Mouse (Mus musculus) embryo, embryonic 9.5 days (tissue): Measurements from ENCODE around the gene Aph1a.
A peak's percentile ranks its signal among the peaks of the same experiment; 100 is the strongest.
"Not testable (repeated sequence)": the region's sequence is repeated elsewhere in the genome, so short reads cannot be mapped to it uniquely, and the experiment has no call there.

Source experiments
- DNase-seq: peaks from one replicate; pipeline ENCODE4 v3.0.0-alpha.2; 2017; ENCODE audit errors: extremely low spot score

The Aph1a gene

GRCm38 (mm10) chr3:95916760-95917159, 23.0 kb downstream of the Aph1a start:
- no peak for DNase-seq

DNA sequence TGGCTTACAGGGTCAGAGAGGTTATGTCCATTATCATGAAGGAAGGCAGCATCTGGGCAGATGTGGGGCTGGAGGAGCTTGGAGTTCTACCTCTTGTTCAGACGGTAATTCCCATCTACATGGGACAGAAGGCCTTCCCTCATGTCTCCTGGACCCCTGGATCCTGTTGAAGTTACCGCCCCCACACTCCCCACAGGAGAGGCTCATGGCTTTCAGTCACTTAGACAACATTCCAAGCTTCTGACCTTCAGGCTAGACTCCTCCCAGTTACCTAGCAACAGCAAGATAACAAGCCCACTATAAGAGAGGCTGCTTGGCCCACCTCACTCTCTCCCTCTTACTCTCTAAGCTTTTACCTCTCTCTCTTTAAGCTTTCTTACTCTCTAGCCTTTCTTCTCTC, 26.8 kb downstream of the Aph1a start:
- not testable (repeated sequence) for DNase-seq

- not testable (repeated sequence) for DNase-seq
These were observed 29.7 kb downstream of the Aph1a start for GRCm38 (mm10) chr3:95923429-95923828.

GRCm38 (mm10) chr3:95924185-95924584, 30.4 kb downstream of the Aph1a start:
- no peak for DNase-seq

- DNase-seq, result no peak
These were observed 31.3 kb downstream of the Aph1a start for GRCm38 (mm10) chr3:95925087-95925486.

- DNase-seq, result no peak
These were observed 34.5 kb downstream of the Aph1a start for GRCm38 (mm10) chr3:95928261-95928657.

GRCm38 (mm10) chr3:95928658-95929503, 35.1 kb downstream of the Aph1a start, which contains the start of gene Anp32e:
TSS of gene Anp32e (plus strand) at chr3:95929246.
- DNase-seq, result peak; percentile 98

DNA sequence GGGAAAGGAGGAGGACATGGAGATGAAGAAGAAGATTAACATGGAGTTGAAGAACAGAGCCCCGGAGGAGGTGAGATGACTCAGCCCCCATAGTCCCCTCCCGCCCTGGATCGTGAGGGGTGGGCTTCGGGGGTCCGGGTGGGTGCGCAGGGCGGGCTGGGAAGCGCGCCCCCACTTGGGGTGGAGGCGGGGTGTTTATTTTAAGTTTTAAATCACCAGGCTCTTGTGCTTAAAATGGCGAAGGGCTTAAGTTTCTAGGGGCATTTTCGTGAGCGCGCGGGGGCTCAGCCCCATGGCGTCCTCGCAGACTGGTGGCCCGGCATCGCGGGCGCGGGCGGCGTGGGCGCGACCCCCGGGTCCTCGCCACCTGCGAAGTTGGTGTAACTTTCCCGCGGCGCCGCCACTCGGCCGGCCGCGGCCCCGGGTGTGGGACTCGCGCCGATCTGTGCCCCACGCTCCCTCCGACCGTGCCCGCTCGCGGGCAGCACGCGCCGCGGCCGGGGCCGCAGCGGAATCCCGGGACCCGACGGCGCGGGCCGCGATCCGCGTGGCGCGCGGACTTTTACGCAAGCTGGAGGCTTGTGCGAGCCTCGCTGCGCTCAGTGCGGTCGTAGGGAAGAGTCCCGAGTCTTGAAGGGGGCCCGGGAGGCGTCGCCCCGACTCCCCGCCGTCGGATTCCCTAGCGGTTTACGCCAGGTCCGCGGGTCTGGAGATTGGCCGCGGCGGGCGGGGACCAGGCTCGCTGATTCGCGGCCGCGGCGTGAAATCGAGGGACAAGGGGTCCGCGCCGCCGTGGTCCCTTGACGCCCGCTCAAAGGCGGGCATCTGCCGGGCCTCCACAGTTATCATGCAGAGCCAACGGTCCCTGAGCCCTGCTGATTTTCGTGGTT, 36.1 kb downstream of the Aph1a start:
- DNase-seq, result peak; percentile 62

GRCm38 (mm10) chr3:95930471-95930789, 36.7 kb downstream of the Aph1a start:
- peak; percentile 39 for DNase-seq

DNA sequence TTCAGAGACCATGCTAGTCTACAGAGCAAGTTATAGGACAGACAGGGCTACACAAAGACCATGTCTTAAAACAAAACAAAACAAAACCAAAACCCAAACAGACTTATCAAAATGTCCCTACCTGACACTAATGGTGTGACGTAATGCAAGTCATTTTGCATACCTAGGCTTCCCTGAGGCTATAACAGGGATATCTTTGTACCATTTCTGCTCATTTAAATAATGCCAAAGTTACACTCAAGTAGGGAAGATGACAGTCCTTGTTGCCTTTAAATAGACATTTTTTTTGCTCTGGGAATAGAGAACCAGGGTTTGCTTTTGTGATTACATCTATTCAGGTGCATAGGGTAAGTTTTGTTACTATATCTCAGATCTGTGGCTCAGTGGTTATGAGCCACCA, 37.7 kb downstream of the Aph1a start:
- no peak for DNase-seq

GRCm38 (mm10) chr3:95932157-95932556, 38.4 kb downstream of the Aph1a start:
- no peak for DNase-seq

- no peak for DNase-seq
These were observed 38.8 kb downstream of the Aph1a start for GRCm38 (mm10) chr3:95932566-95932965.

GRCm38 (mm10) chr3:95933111-95933750, 39.5 kb downstream of the Aph1a start:
- DNase-seq, result no peak

GRCm38 (mm10) chr3:95934448-95934847, 40.7 kb downstream of the Aph1a start:
- DNase-seq, result no peak

DNA sequence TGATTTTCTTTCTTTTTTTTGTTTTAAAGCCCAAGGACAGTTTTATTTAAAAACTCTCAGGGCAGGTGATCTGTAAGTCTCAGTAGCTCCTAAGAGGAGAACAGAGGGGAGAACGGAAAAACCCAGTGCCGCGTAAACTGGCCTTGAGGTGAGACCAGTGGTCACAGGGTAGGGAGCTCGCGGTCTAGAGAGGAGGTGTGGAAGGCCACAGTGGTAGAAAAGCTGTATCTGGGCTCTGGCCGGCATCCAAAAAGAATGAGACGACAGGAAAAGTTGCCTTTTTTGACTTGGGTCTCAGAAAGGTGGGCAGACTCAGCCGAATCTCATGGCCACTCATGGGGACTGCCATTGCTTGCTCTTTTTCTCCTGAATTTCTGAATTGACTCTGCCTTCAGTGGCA, 44.4 kb downstream of the Aph1a start:
- DNase-seq, result no peak

GRCm38 (mm10) chr3:95938835-95939234, 45.1 kb downstream of the Aph1a start:
- peak; percentile 25 for DNase-seq

GRCm38 (mm10) chr3:95942749-95943148, 49.0 kb downstream of the Aph1a start:
- no peak for DNase-seq

- DNase-seq, result no peak
These were observed 49.5 kb downstream of the Aph1a start for GRCm38 (mm10) chr3:95943226-95943625.

DNA sequence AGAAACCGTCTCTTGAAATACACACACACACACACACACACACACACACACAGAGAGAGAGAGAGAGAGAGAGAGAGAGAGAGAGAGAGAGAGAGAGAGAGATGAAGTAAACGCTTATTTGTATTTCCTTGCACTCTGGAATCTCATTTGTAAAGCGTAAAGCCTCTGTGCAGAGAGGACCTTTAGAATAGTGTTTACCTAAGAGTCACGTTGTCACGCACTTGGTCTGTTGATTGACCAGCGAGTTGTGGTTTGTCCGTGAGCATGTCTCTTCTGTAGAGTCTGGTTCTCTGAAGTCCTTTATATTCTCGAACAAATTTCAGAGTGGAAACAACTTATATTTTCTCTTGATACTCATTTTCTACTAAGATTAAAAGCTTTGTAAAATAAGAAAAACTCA, 51.0 kb downstream of the Aph1a start:
- DNase-seq, result no peak

GRCm38 (mm10) chr3:95945731-95946240, 52.0 kb downstream of the Aph1a start:
- DNase-seq, result no peak
